Mouse (Mus musculus): Measurements from ENCODE around the gene Med13l.
A peak's percentile ranks its signal among the peaks of the same experiment; 100 is the strongest.

Med13l gene

DNA sequence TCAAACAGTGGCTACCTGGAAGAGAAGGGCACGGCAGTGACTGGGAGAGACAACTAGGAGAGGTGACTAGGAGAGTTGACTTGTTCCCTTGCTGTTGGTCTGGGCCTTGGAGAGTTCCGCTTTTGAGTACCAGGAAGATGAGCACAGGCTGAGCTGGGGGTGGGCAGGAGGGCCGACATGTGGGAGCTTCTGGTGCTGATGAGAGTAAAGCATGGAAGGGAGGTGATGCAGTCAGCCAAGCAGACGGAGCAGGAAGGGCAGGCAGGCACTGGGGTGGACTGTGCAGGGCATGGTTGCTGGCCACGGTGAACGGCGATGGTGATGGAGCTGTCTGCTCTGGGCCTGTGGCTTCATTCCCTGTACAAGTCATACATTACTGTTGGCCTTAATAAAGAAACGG lies 172.2 kb downstream of the Med13l start:
- no peak for DNase-seq (ENCODE audit: low spot score in 2 of 2)

GRCm38 (mm10) chr5:118733566-118733965 lies 173.1 kb downstream of the Med13l start:
- DNase-seq (ENCODE audit: low spot score in 2 of 2): no peak

GRCm38 (mm10) chr5:118734455-118734854 lies 174.0 kb downstream of the Med13l start:
- DNase-seq (ENCODE audit: low spot score in 2 of 2): no peak

DNA sequence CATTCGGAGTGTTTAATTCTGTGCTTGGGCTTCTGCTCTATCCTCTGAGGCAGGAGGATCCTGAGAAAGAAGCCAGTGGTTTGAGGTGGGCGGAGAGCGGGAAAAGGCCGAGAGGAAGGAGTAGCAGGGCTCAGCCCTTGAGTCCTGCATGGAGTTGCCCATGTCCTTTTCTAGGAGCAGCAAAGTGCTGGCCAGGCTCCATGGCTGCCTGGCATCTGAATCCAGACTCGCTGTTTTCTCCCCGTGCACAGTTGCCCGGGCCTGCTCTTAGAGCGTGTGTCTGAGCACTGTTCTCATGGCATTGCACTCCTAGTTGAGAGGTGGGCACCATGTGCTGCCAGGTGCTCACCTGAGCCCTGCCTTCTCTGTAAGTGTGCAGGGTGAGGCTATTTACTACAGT lies 175.3 kb downstream of the Med13l start:
- DNase-seq (ENCODE audit: low spot score in 2 of 2): no peak

DNA sequence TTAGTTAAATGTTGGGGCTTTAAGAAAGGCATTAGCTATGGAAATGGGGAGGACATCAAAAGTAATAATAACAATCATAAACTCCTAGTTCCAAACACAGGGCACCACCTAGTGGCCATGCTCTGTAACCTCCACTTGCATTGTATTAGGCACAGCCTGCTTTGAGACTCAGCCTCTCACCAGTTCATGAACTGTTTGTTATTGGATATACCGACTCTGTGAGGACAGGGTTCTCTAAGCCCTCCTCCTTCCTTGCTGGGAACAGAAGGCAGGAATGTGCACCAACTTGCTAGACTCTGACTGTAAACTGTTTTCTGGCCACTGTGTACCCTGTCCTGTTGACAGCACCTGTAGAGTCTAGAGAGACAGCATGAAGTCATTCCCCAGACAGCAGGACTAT lies 177.1 kb downstream of the Med13l start:
- DNase-seq (ENCODE audit: low spot score in 2 of 2): peak in 1 of 2 experiments; percentile 49

- no peak for DNase-seq (ENCODE audit: low spot score in 2 of 2)
These were observed 182.6 kb downstream of the Med13l start for GRCm38 (mm10) chr5:118743067-118743466.

DNA sequence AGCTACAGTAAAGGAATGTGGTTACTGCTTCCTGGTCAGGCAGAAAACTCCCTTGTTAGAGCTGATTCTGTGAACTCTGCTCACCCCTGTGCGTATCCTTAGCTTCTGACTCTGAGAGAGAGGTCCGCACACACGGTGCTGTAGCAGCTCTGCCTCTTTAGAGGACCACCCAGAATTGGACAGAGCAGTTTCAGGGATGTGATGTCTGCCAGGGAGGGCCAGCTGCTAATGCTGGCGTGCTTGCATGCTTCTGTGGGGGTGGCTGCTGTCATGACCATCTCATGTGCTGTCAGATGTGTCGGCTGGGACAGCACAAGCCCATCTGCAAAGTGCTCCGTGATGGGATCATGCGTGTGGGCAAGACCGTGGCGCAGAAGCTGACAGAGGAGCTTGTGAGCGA lies 186.5 kb downstream of the Med13l start:
- no peak for DNase-seq (ENCODE audit: low spot score in 2 of 2)

GRCm38 (mm10) chr5:118751446-118752179 lies 191.1 kb downstream of the Med13l start:
- no peak for DNase-seq (ENCODE audit: low spot score in 2 of 2)

DNA sequence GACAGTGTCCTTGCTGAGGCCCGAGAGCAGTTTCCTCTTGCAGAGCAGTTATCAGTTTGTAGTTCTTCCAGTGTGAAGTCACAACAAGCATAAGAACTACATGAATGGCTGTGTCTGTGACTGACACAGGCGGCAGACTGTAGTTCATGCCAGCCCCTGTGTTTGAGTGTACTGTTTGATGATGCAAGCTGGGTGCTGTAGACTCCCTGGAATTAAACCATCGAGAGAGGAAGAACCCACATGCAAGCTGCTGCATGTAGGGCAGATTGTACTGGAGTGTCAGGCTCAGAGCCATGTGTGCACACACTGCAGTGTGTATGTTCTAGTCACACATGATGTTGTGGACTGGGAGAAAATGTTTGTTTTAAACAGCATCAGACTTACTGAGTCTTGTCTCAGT lies 192.4 kb downstream of the Med13l start:
- no peak for DNase-seq (ENCODE audit: low spot score in 2 of 2)

GRCm38 (mm10) chr5:118753471-118754044 lies 193.1 kb downstream of the Med13l start:
- no peak for DNase-seq (ENCODE audit: low spot score in 2 of 2)

GRCm38 (mm10) chr5:118754191-118754759 lies 193.8 kb downstream of the Med13l start:
- DNase-seq (ENCODE audit: low spot score in 2 of 2): no peak

DNA sequence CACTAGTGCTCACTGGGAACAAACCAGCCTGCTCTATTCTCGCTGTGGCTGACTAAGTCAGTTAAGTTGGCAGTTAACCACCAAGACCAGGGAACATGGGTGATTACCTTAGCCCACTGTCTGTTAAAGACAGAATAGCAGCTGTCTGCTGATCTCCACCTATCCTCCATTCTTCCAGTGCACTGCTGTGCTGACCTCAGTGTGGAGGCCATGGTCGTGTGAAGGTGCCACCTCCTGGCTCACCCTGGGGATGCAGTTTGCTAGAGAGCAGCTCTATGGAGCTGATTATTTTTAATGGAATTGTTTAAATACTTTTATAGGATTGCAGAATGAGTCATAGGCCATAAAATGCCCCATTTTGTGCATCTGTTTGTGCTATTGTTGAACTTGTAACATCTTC lies 195.6 kb downstream of the Med13l start:
- no peak for DNase-seq (ENCODE audit: low spot score in 2 of 2)

DNA sequence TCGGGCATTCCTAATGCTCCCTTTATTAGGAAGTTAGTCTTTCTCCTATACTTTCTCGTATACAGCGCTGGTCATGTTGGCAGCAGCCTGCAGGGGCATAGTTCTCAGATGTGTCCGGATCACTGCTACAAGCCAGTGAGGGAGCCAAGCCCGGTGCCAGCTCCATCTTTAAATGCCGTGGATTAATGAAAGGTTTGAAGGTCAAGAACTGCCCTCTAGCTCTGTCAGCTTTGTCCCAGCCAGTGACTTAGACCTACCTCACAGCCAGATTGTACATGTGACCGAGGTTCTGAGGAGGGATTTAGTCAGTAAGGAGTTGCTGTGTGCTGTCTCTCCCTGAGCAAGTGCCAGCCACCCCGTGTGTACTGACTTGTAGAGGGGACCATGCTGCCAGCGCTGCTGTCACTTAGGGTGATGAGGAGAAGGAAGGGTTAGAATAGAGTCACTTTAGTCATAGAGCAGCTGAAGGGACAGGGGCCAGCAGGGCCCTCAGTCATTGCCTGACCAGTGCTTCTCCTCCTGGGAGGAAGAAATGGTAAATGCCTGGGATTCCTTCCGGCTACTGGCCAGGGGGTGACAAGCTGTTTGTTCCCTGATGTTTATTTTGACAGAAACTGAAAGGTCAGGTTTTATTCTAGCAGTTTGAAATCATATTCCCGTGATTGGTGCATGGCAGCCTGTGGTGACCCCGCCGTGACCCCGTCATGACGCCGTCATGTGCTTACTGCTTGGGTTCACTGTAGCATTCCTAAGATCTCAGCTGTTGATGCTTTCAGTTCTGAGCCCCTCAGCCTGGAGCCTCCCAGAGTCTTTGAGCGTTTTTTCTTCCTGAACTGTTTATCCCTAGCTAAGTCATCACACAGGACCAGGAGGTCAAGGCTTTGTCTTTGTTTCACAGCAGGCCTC lies 197.2 kb downstream of the Med13l start:
- DNase-seq (ENCODE audit: low spot score in 2 of 2): no peak

GRCm38 (mm10) chr5:118760986-118761385 lies 200.5 kb downstream of the Med13l start:
- DNase-seq (ENCODE audit: low spot score in 2 of 2): no peak

GRCm38 (mm10) chr5:118762499-118763185 lies 202.2 kb downstream of the Med13l start:
- DNase-seq (ENCODE audit: low spot score in 2 of 2): peak in 1 of 2 experiments; percentile 31

DNA sequence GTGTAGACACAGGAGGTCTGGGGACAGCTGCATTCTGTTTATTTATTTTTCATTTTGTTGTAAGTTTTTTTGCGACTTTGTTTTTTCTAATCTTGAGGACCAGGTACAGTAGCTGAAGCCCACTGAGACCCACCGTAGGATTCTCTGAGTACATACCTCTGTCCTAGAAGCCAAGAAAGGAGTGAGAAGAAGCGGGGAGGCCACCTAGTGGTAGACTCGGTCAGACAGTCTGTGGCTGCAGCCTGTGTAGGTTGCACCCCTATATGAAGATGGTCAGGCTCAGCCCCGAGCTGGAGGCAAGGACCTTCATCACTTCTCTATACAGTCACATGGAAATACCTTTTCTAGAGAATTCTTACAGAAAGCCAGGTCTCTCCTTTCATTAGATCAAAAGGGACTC lies 202.9 kb downstream of the Med13l start:
- peak in 1 of 2 experiments; percentile 55 for DNase-seq (ENCODE audit: low spot score in 2 of 2)

DNA sequence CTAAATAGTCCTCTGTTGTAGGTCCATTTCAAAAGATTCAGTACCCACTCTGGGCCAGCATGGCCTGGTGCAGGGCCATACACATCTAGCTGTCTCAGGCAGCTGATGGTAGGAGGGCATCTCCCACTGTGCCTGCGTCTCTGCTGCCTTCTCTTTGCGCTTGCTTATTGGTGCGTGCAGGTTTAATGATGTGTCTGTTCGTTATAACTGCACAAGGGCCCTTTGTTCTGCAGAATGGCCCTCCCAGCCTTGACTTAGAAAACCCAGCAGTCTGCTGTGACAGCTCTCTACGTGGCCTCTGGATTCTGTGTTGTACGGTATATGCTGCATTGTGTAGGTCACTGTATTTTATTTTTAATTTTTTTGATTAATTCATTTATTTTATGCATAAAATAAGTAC lies 208.7 kb downstream of the Med13l start:
- DNase-seq (ENCODE audit: low spot score in 2 of 2): no peak

DNA sequence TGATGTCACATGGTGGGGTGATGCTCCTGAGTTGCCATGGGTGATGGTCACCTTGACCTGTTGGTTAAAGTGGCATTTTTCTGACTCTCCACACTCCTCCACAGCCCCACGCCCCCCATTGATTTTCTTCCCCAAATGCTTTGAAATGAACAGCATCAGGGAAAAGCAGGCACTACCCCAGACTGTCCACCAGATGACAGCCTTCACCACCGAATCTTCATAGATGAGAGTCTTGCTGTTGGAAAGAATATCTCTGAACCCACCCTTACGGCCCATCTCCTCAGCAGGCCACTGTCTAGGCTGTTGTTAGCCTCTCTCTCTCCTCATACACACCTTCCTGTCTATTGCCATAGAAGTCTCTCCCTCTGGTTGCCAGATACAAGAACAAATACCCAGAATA lies 213.4 kb downstream of the Med13l start:
- no peak for DNase-seq (ENCODE audit: low spot score in 2 of 2)

GRCm38 (mm10) chr5:118776396-118776795 lies 215.9 kb downstream of the Med13l start:
- no peak for DNase-seq (ENCODE audit: low spot score in 2 of 2)

DNA sequence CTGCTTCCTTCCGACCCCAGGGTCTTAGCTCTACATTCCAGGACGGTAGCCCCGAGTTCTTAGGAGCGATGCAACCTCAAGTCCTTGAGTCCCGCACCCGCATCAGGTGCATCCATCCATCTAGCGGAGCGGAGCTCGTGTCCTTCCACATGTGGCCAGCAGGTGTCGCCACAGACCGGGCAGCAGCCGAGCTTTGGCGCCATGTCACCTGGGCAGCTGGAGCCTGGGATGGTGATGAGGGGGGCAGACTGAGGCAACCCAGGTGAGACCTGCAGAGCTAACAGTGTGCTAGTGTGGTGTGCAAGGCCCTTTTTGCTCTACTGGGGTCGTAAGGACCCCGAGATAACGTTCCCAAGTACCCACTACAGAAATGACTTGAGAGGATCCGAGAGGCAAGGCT lies 221.1 kb downstream of the Med13l start:
- peak in 1 of 2 experiments; percentile 63 for DNase-seq (ENCODE audit: low spot score in 2 of 2)

- no peak for DNase-seq (ENCODE audit: low spot score in 2 of 2)
These were observed 221.7 kb downstream of the Med13l start for GRCm38 (mm10) chr5:118782139-118782538.

- no peak for DNase-seq (ENCODE audit: low spot score in 2 of 2)
These were observed 228.7 kb downstream of the Med13l start for GRCm38 (mm10) chr5:118789226-118789625.

All from left cerebral cortex, adult 9 months (tissue).